Mouse (Mus musculus) urinary bladder, postnatal 4 days (tissue): ENCODE data around the gene Mybbp1a.

ENCODE experiments used
- DNase-seq, 2 experiments: peaks; one replicate each; pipeline ENCODE4 v3.0.0; 2021 to 2022; ENCODE audit warnings: low spot score in 2 of 2

Gene Mybbp1a

GRCm38 (mm10) chr11:72478228-72478627 lies 37.1 kb downstream of the Mybbp1a start:
- DNase-seq = no peak

- no peak for DNase-seq
Measured at GRCm38 (mm10) chr11:72479499-72479898, 38.3 kb downstream of the Mybbp1a start.

GRCm38 (mm10) chr11:72481313-72481712 lies 40.2 kb downstream of the Mybbp1a start:
- DNase-seq = no peak

- no peak for DNase-seq
Measured at GRCm38 (mm10) chr11:72481952-72482351, 40.8 kb downstream of the Mybbp1a start.

- DNase-seq = no peak
Measured at GRCm38 (mm10) chr11:72484549-72484948, 43.4 kb downstream of the Mybbp1a start.

- no peak for DNase-seq
Measured at GRCm38 (mm10) chr11:72485157-72485556, 44.0 kb downstream of the Mybbp1a start.

GRCm38 (mm10) chr11:72485960-72486359 lies 44.8 kb downstream of the Mybbp1a start:
- DNase-seq = no peak

- DNase-seq = no peak
Measured at GRCm38 (mm10) chr11:72487171-72487570, 46.0 kb downstream of the Mybbp1a start.

- no peak for DNase-seq
Measured at GRCm38 (mm10) chr11:72487739-72488138, 46.6 kb downstream of the Mybbp1a start.

GRCm38 (mm10) chr11:72488753-72489271 lies 47.7 kb downstream of the Mybbp1a start:
- no peak for DNase-seq

- DNase-seq = no peak
Measured at GRCm38 (mm10) chr11:72489397-72489796, 48.2 kb downstream of the Mybbp1a start.

GRCm38 (mm10) chr11:72489881-72490301 lies 48.7 kb downstream of the Mybbp1a start, which contains the start of gene Spns2:
Gene Spns2, minus strand, starts transcription at chr11:72489904.
- DNase-seq = peak; percentile 82 to 85

GRCm38 (mm10) chr11:72491130-72491960 lies 50.2 kb downstream of the Mybbp1a start:
- no peak for DNase-seq

GRCm38 (mm10) chr11:72494046-72494988 lies 53.2 kb downstream of the Mybbp1a start:
- no peak for DNase-seq

GRCm38 (mm10) chr11:72496066-72496465 lies 54.9 kb downstream of the Mybbp1a start:
- DNase-seq = no peak

GRCm38 (mm10) chr11:72496775-72497174 lies 55.6 kb downstream of the Mybbp1a start:
- DNase-seq = no peak

GRCm38 (mm10) chr11:72497367-72497766 lies 56.2 kb downstream of the Mybbp1a start:
- DNase-seq = no peak

GRCm38 (mm10) chr11:72500139-72500538 lies 59.0 kb downstream of the Mybbp1a start:
- no peak for DNase-seq
